Mouse (Mus musculus) forelimb bud, embryonic 11.5 days (tissue): ENCODE results near the gene Ankrd42.
A peak's percentile ranks its signal among the peaks of the same experiment; 100 is the strongest.

Experiments
- DNase-seq: peaks from one replicate; pipeline ENCODE4 v3.0.0-alpha.2; 2012; ENCODE audit warnings: low read depth, low spot score

Gene Ankrd42

GRCm38 (mm10) chr7:92580491-92581207, 56.3 kb downstream of the Ankrd42 start:
- no peak for DNase-seq

DNA sequence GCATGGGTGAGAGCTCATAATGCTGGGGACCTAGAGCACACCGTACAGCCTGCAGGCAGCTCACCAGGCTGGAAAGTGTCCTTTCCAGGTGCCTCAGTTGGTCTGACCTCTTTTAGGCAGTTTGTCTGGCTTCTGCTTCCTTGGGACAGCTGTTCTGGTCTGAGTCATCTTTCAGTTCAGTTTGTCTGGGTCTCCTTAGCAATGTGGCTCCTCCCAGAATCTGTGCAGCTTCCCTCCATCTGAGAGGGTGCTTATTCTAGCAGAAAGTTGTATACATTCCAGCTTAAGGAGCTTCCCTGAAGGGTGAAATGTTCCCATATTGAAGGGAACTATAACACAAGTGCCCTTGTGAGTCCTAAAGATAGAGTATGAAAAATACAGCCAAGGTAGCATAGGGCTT, 70.2 kb downstream of the Ankrd42 start:
- DNase-seq, result no peak

- DNase-seq, result peak; percentile 95
These were observed 75.7 kb downstream of the Ankrd42 start, which contains the start of gene Ccdc90b for GRCm38 (mm10) chr7:92560986-92561876. TSS of gene Ccdc90b (plus strand) at chr7:92561149.

GRCm38 (mm10) chr7:92558744-92559143, 78.2 kb downstream of the Ankrd42 start:
- DNase-seq, result no peak

- peak; percentile 68 for DNase-seq
These were observed 86.0 kb downstream of the Ankrd42 start for GRCm38 (mm10) chr7:92550990-92551392.

- DNase-seq, result no peak
These were observed 86.5 kb downstream of the Ankrd42 start for GRCm38 (mm10) chr7:92550248-92550989.

DNA sequence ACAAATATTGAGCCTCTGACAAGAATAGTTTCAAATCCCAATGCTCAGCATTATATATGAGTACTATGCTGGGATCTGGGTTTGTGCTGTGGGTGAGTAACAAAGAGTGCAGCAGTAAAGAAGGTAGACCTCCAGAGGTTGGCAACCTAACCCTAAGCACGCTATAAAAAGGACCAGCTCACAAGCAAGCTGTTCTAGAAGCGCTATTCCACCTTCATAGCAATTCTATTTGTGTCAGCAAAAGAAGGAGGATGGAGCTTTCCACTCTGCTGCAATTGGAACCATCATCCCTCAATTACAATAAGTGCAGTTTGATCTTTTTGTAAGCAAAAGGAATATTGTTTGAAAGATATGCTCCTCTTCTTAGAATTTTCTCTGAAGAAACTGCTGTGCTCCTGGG, 90.2 kb downstream of the Ankrd42 start:
- no peak for DNase-seq

- no peak for DNase-seq
These were observed 104.4 kb downstream of the Ankrd42 start for GRCm38 (mm10) chr7:92532351-92533036.
